12 mouse cellular contexts compared by ENCODE assay signal in genomic region chr8:87834656-87835055, GRCm38 (mm10).
DNase-seq lines count a peak whose midpoint lies in the region; ATAC-seq and TF ChIP-seq lines count a peak whose summit lies in the region.
"Had no signal": no experiment of that assay in that cellular context is flagged by ENCODE, and none has a peak within 500 bp of the region (broad histone marks: within the 10 kb centered on the region; RNA-seq: fewer than 3 reads in every experiment).

No protein-coding gene starts in this region.

- ATAC-seq in forebrain, embryonic 13.5 days, result no peak
- ATAC-seq in limb, embryonic 14.5 days (ENCODE audit: low FRiP score, low read depth), result no peak
- ATAC-seq in megakaryocyte progenitor cell, adult 5-6 weeks (replicated peaks; ENCODE audit: poor library complexity), result no peak
- ATAC-seq: intestine, postnatal 0 days had no signal

- H3K36me3 ChIP-seq in heart, embryonic 10.5 days, result no peaks in the 10 kb centered on the region
- no peaks in the 10 kb centered on the region for H3K36me3 ChIP-seq in forebrain, embryonic 13.5 days (ENCODE audit: poor library complexity, severe bottlenecking)
- H3K36me3 ChIP-seq in limb, embryonic 14.5 days (ENCODE audit: control insufficient read depth, insufficient read depth, low read length), result no peaks in the 10 kb centered on the region

- H3K27me3 ChIP-seq in heart, embryonic 10.5 days (ENCODE audit: insufficient read depth, poor library complexity, severe bottlenecking), result no peaks in the 10 kb centered on the region
- H3K27me3 ChIP-seq in forebrain, embryonic 13.5 days, result no peaks in the 10 kb centered on the region
- no peaks in the 10 kb centered on the region for H3K27me3 ChIP-seq in limb, embryonic 14.5 days (ENCODE audit: control insufficient read depth, insufficient read depth, low read length)

- H3K9me3 ChIP-seq in heart, embryonic 10.5 days, result no peaks in the 10 kb centered on the region
- H3K9me3 ChIP-seq in forebrain, embryonic 13.5 days (replicated peaks), result no peaks in the 10 kb centered on the region
- H3K9me3 ChIP-seq in limb, embryonic 14.5 days (ENCODE audit: control insufficient read depth, low read length), result no peaks in the 10 kb centered on the region

- no peak overlapping the region for H3K9ac ChIP-seq in forebrain, embryonic 13.5 days
- no peak overlapping the region for H3K9ac ChIP-seq in limb, embryonic 14.5 days (ENCODE audit: low read depth, low read length, severe bottlenecking)

- H3K4me2 ChIP-seq in forebrain, embryonic 13.5 days, result peak overlapping the region; percentile 50; the same call in 1 of the 2 replicates
- no peak overlapping the region for H3K4me2 ChIP-seq in limb, embryonic 14.5 days (replicated peaks; ENCODE audit: low read depth, low read length, severe bottlenecking)

- DNase-seq in heart, embryonic 10.5 days (ENCODE audit: low spot score), result no peak
- DNase-seq in heart, postnatal 10 days, result no peak
- DNase-seq in limb, embryonic 14.5 days (ENCODE audit: low spot score), result no peak
- DNase-seq in urinary bladder, adult 2 months (ENCODE audit: low spot score), result no peak
- DNase-seq in urinary bladder, adult 18-20 months (ENCODE audit: low spot score in 2 of 2), result no peak
- DNase-seq: cerebellum, postnatal 25 days; right cerebral cortex, postnatal 14 days had no signal

- H3K4me3 ChIP-seq in heart, embryonic 10.5 days, result no peak overlapping the region
- no peak overlapping the region for H3K4me3 ChIP-seq in brown adipose tissue, adult 24 weeks (ENCODE audit: insufficient read depth, low read depth, low read length)
- H3K4me3 ChIP-seq in forebrain, embryonic 13.5 days, result no peak overlapping the region
- no peak overlapping the region for H3K4me3 ChIP-seq in limb, embryonic 14.5 days (replicated peaks; ENCODE audit: low read length)
- H3K4me3 ChIP-seq: layer of hippocampus, adult 2 months had no signal

- H3K27ac ChIP-seq in heart, embryonic 10.5 days, result peak overlapping the region; percentile 56
- 0 out of 2 replicates have a peak overlapping the region, but pooled peaks have one; percentile 11 for H3K27ac ChIP-seq in brown adipose tissue, adult 24 weeks (replicated peaks; ENCODE audit: low read depth, low read length)
- H3K27ac ChIP-seq in forebrain, embryonic 13.5 days, result peak overlapping the region; percentile 93
- H3K27ac ChIP-seq in limb, embryonic 14.5 days (replicated peaks; ENCODE audit: low read depth, low read length), result peak overlapping the region; percentile 63; the same call in 1 of the 2 replicates
- H3K27ac ChIP-seq: layer of hippocampus, adult 2 months had no signal

- TF ChIP-seq POLR2A in limb, embryonic 14.5 days (IDR thresholded peaks at IDR 0.05; ENCODE audit: borderline replicate concordance, extremely low read depth, insufficient read depth, insufficient read length), result no peak

- peaks cover 82% of the 10 kb centered on the region for H3K4me1 ChIP-seq in heart, embryonic 10.5 days
- peaks cover 18% of the 10 kb centered on the region for H3K4me1 ChIP-seq in brown adipose tissue, adult 24 weeks (ENCODE audit: control insufficient read depth, insufficient read depth, insufficient read length, low read length)
- peaks cover 86% of the 10 kb centered on the region for H3K4me1 ChIP-seq in forebrain, embryonic 13.5 days
- H3K4me1 ChIP-seq in limb, embryonic 14.5 days (ENCODE audit: control insufficient read depth, insufficient read depth, low read length), result peaks cover 84% of the 10 kb centered on the region

- WGBS in heart, embryonic 10.5 days, result 35% methylated on average over 5 of the region's 5 CpGs
- 11% methylated on average over 5 of the region's 5 CpGs for WGBS in forebrain, embryonic 13.5 days
- 17% methylated on average over 5 of the region's 5 CpGs for WGBS in limb, embryonic 14.5 days

- intact Hi-C loops in heart, postnatal 10 days (cut with DNase I), result no loop called here

Comparison
In these comparisons a context has a peak if more than half of its experiments do, and no peak if none do; other contexts are left out.
1. H3K27ac ChIP-seq: peak in every context shown above with its lines; median percentile 93 in forebrain, embryonic 13.5 days; 63 in limb, embryonic 14.5 days; 56 in heart, embryonic 10.5 days; 11 in brown adipose tissue, adult 24 weeks.